In genomic region chr9:43222429-43222715, GRCm38 (mm10) we compare ENCODE assay signal across 9 mouse cellular contexts. TPM values are rescaled to one million over a fixed set of nuclear protein-coding genes. Genes with fewer than 3 reads are reported as not detected.
DNase-seq lines count a peak whose midpoint lies in the region; ATAC-seq and TF ChIP-seq lines count a peak whose summit lies in the region.
"Had no signal": no experiment of that assay in that cellular context is flagged by ENCODE, and none has a peak within 500 bp of the region (broad histone marks: within the 10 kb centered on the region; RNA-seq: fewer than 3 reads in every experiment).

No protein-coding gene starts in this region.

- H3K9ac ChIP-seq in kidney, postnatal 0 days (ENCODE audit: low read depth, low read length), result no peak overlapping the region
- H3K9ac ChIP-seq in embryonic facial prominence, embryonic 13.5 days, result 0 out of 2 replicates have a peak overlapping the region, but pooled peaks have one; percentile 16

- peaks cover 8% of the 10 kb centered on the region for H3K36me3 ChIP-seq in kidney, postnatal 0 days (ENCODE audit: insufficient read depth, low read length)
- H3K36me3 ChIP-seq in embryonic facial prominence, embryonic 13.5 days, result peaks cover 61% of the 10 kb centered on the region

- H3K4me1 ChIP-seq in kidney, postnatal 0 days (replicated peaks; ENCODE audit: insufficient read depth, low read length), result peaks cover 25% of the 10 kb centered on the region
- H3K4me1 ChIP-seq in embryonic facial prominence, embryonic 13.5 days, result peaks cover 33% of the 10 kb centered on the region

- H3K27ac ChIP-seq in kidney, postnatal 0 days, result no peak overlapping the region
- peak overlapping the region; percentile 80; the same call in 1 of the 2 replicates for H3K27ac ChIP-seq in embryonic facial prominence, embryonic 13.5 days
- H3K27ac ChIP-seq: macrophage had no signal

- DNase-seq in kidney, postnatal 0 days (ENCODE audit: low spot score), result no peak
- DNase-seq in kidney, adult 9 months, result no peak
- DNase-seq in R1 (ENCODE audit: low read depth, low spot score), result peak; percentile 74
- DNase-seq in mesoderm, embryonic 11.5 days (ENCODE audit: low read depth, low spot score), result peak; percentile 40
- no peak for DNase-seq in adrenal gland, adult 18-20 months (ENCODE audit: low spot score in 2 of 2)

- TF ChIP-seq CTCF in kidney, postnatal 0 days (IDR thresholded peaks at IDR 0.05; ENCODE audit: low read depth), result peak; percentile 54; the same call in 1 of the 2 replicates

- whole genome bisulfite sequencing in kidney, postnatal 0 days, result 61% methylated on average over 8 of the region's 8 CpGs
- 40% methylated on average over 8 of the region's 8 CpGs for WGBS in embryonic facial prominence, embryonic 13.5 days

- no peak for ATAC-seq in kidney, postnatal 0 days (replicated peaks; ENCODE audit: low FRiP score, low read depth)
- ATAC-seq in embryonic facial prominence, embryonic 13.5 days (ENCODE audit: insufficient number of reproducible peaks, insufficient read depth, low FRiP score, low TSS enrichment, low read depth), result no peak
- ATAC-seq in granulocyte monocyte progenitor cell, adult 5-6 weeks (replicated peaks; ENCODE audit: poor library complexity, severe bottlenecking), result no peak; the same call in 1 of the 2 replicates

- no peaks in the 10 kb centered on the region for H3K27me3 ChIP-seq in kidney, postnatal 0 days (ENCODE audit: insufficient read depth, low read length)
- H3K27me3 ChIP-seq in embryonic facial prominence, embryonic 13.5 days, result no peaks in the 10 kb centered on the region

- no peaks in the 10 kb centered on the region for H3K9me3 ChIP-seq in kidney, postnatal 0 days (replicated peaks; ENCODE audit: low read length)
- H3K9me3 ChIP-seq in embryonic facial prominence, embryonic 13.5 days, result no peaks in the 10 kb centered on the region

- H3K4me3 ChIP-seq in kidney, postnatal 0 days (replicated peaks; ENCODE audit: low read depth, low read length), result no peak overlapping the region
- H3K4me3 ChIP-seq in embryonic facial prominence, embryonic 13.5 days, result no peak overlapping the region

- no peak overlapping the region for H3K4me2 ChIP-seq in kidney, postnatal 0 days (ENCODE audit: low read length)
- no peak overlapping the region for H3K4me2 ChIP-seq in embryonic facial prominence, embryonic 13.5 days

RNA-seq across cellular contexts. Expression of gene Pou2f3, which starts 12.2 kb away (rescaled TPM):
- polyA plus RNA-seq in kidney, postnatal 0 days (2015; fragmentation: Nextera tagmentation; extraction: Ambion mirVana), result 0.41 and 0.47 TPM in 2 replicates
- polyA plus RNA-seq in embryonic facial prominence, embryonic 13.5 days (2015; fragmentation: Nextera tagmentation; extraction: Ambion mirVana), result 2.0 and 2.1 TPM in 2 replicates
- under 1 TPM; 0.20 to 0.22 TPM for total RNA-seq in adrenal gland, adult 18-20 months (2021)
- not detected in 2 replicates for total RNA-seq in granulocyte monocyte progenitor cell, adult 5-6 weeks (2014; fragmentation: Nextera tagmentation)
- total RNA-seq in granulocyte monocyte progenitor cell, adult 5-6 weeks (2017), result not detected in 2 replicates
- total RNA-seq: layer of hippocampus, postnatal 14 days had no signal
- polyA plus RNA-seq: macrophage had no signal

RNA-seq across cellular contexts. Expression of gene Oaf, which starts 17.3 kb away (rescaled TPM):
- polyA plus RNA-seq in kidney, postnatal 0 days (2015; fragmentation: Nextera tagmentation; extraction: Ambion mirVana), result 57.2 and 62.9 TPM in 2 replicates
- polyA plus RNA-seq in embryonic facial prominence, embryonic 13.5 days (2015; fragmentation: Nextera tagmentation; extraction: Ambion mirVana), result 81.8 and 86.1 TPM in 2 replicates
- total RNA-seq in adrenal gland, adult 18-20 months (2021), result 10 to 100 TPM in 1 of 2 experiments, 1 to 10 TPM in 1; 9.9 to 38.0 TPM
- total RNA-seq in granulocyte monocyte progenitor cell, adult 5-6 weeks (2014; fragmentation: Nextera tagmentation), result 11.1 and 14.2 TPM in 2 replicates
- total RNA-seq in granulocyte monocyte progenitor cell, adult 5-6 weeks (2017), result 7.1 and 11.6 TPM in 2 replicates

Comparison
In these comparisons a context has a peak if more than half of its experiments do, and no peak if none do; other contexts are left out.
1. DNase-seq: peak in R1 (single experiment) and mesoderm, embryonic 11.5 days (single experiment); none in kidney, postnatal 0 days (single experiment), kidney, adult 9 months (single experiment) and adrenal gland, adult 18-20 months (0 of 2).